Mouse (Mus musculus): ENCODE measurements around the gene Adgra3. TPM values are rescaled to one million over a fixed set of nuclear protein-coding genes. Genes with fewer than 3 reads are reported as not detected.
A peak's percentile ranks its signal among the peaks of the same experiment; 100 is the strongest.

Adgra3 gene
- total RNA-seq, 2 experiments from 2014 or later, result 4.0 to 7.4 TPM

GRCm38 (mm10) chr5:49979246-49979645, 79.6 kb downstream of the Adgra3 start:
- ATAC-seq (replicated peaks; ENCODE audit: poor library complexity), result no peak

DNA sequence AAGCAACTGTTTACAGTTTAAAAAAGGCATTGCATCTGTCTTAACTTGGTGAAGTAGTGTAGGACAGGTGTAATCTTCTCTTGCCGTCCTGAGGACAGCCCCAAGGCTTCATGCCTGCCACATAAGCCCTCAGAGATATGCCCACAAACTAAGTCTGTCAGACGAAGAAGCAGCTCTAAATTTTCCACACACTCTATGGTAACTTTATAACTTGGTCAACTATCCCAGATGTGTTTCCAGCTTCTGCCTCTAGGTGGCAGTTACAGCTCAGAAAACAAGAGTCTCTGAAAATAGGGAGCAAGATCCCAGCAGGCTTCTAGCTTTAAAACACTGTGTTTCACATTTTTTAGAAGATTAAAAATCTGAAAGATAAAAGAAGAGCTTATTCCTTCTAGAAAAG, 82.8 kb downstream of the Adgra3 start:
- ATAC-seq (replicated peaks; ENCODE audit: poor library complexity), result peak; percentile 91

GRCm38 (mm10) chr5:49974211-49974610, 84.6 kb downstream of the Adgra3 start:
- no peak for ATAC-seq (replicated peaks; ENCODE audit: poor library complexity)

- ATAC-seq (replicated peaks; ENCODE audit: poor library complexity), result no peak
Observed at GRCm38 (mm10) chr5:49969660-49970059, 89.1 kb downstream of the Adgra3 start.

DNA sequence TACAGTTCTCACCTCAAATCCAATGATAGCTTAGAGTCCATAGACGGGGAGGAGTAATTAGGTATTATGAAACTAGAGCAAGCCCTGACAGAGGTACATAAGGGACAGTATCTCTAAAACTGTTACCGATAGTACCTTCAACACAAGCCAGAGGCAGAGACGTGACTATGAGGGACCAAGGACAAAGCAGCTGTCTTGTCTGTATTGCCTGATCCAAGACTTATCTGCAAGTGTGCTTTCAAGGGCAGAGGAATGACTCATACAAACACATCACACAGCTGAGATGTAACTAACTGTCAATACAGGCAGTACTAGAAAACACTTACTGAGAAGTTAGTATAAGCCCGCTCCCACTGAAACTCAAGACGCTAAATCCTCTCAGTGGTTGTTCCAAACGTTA, 91.1 kb downstream of the Adgra3 start:
- no peak for ATAC-seq (replicated peaks; ENCODE audit: poor library complexity)

GRCm38 (mm10) chr5:49965810-49966209, 93.0 kb downstream of the Adgra3 start:
- ATAC-seq (replicated peaks; ENCODE audit: poor library complexity), result no peak

GRCm38 (mm10) chr5:49961478-49962431, 97.1 kb downstream of the Adgra3 start:
- ATAC-seq (replicated peaks; ENCODE audit: poor library complexity), result peak; percentile 85

DNA sequence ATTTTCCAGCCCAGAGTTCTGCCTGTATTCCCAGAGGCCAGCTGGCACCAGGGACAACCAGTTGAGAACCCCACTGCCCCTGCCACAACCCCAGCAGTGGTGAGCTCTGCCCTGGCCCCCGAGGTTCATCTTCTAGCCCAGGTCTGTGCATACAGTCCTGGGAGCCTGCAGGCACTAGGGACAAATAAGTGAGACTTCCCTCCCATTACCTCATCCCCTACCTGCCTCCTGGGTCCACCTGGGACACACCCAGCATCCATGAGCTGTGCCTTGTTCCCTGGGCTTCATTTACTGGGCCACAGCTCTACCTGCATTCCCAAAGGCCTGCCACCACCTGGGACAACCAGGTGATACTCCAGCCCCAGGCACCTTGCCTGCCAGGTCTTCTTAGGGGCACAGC, 122.5 kb downstream of the Adgra3 start:
- no peak for ATAC-seq (replicated peaks; ENCODE audit: poor library complexity)

- ATAC-seq (replicated peaks; ENCODE audit: poor library complexity), result no peak
Observed at GRCm38 (mm10) chr5:49924712-49925111, 134.1 kb downstream of the Adgra3 start.

DNA sequence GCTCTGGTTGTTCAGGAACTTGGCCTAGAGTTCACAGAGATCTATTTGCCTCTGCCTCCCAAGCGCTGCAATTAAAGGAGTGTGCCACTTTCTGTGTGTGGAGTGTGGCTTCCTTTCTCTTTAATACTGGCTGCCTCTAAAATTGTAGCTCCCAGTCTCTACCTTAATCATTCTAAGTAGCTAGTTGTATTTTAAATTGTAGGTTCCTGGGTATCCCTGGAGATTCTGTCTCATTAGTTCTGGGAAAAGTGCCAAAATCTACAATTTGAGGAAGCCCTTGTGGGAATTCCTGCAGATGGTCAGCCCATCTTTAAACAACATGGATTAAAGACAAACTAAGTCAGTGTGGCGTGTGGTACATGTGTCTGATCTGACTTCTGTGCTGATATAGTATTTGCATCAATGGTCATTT, 143.1 kb downstream of the Adgra3 start:
- no peak for ATAC-seq (replicated peaks; ENCODE audit: poor library complexity)
